Mouse (Mus musculus): ENCODE results near the gene Fancb. TPM values are rescaled to one million over a fixed set of nuclear protein-coding genes. Genes with fewer than 3 reads are reported as not detected.

The Fancb gene
- total and polyA plus RNA-seq, 3 experiments: 9.2 to 12.5 TPM; not detected in 1

- H3K27ac ChIP-seq (ENCODE audit: control insufficient read depth, low read depth, low read length): no peak overlapping the region
- H3K9ac ChIP-seq (ENCODE audit: control insufficient read depth, low read depth, low read length, poor library complexity, severe bottlenecking): no peak overlapping the region
- no peaks in the 10 kb centered on the region for H3K9me3 ChIP-seq (replicated peaks; ENCODE audit: insufficient read depth, low read length)
- no peak overlapping the region for H3K4me3 ChIP-seq (ENCODE audit: control insufficient read depth in 1 of 2, insufficient read depth in 1 of 2, low read depth in 2 of 2, low read length in 2 of 2)
- TF ChIP-seq POLR2AphosphoS2 (IDR thresholded peaks at IDR 0.05; ENCODE audit: low read length) (no peak), MYC (IDR thresholded peaks at IDR 0.05; ENCODE audit: low read depth, low read length) (no peak), RCOR1 (IDR thresholded peaks at IDR 0.05; ENCODE audit: low read depth, low read length) (no peak), USF2 (IDR thresholded peaks at IDR 0.05; ENCODE audit: borderline replicate concordance in 1 of 2, insufficient read depth in 1 of 2, low read depth in 1 of 2, low read length in 2 of 2) (no peak), ZC3H11A (IDR thresholded peaks at IDR 0.05; ENCODE audit: low read depth, low read length) (no peak), CTCF (IDR thresholded peaks at IDR 0.05 in 2 of 3, conservative IDR thresholded peaks at IDR 0.05 in 1 of 3; ENCODE audit: control insufficient read depth in 1 of 3, insufficient read depth in 1 of 3, low read depth in 2 of 3, low read length in 3 of 3, poor library complexity in 1 of 3, severe bottlenecking in 1 of 3) (no peak), TBP (IDR thresholded peaks at IDR 0.05; ENCODE audit: low read depth, low read length) (no peak), SIN3A (IDR thresholded peaks at IDR 0.05; ENCODE audit: low read length) (no peak), EP300 (IDR thresholded peaks at IDR 0.05; ENCODE audit: low read depth in 1 of 2, low read length in 2 of 2) (no peak), CHD2 (IDR thresholded peaks at IDR 0.05; ENCODE audit: low read length) (no peak), MXI1 (IDR thresholded peaks at IDR 0.05; ENCODE audit: low read depth, low read length) (no peak), RAD21 (IDR thresholded peaks at IDR 0.05; ENCODE audit: low read depth, low read length) (no peak), POLR2A (IDR thresholded peaks at IDR 0.05; ENCODE audit: control insufficient read depth in 1 of 2, insufficient read depth in 1 of 2, low read depth in 1 of 2, low read length in 2 of 2, poor library complexity in 1 of 2) (no peak), MAZ (IDR thresholded peaks at IDR 0.05; ENCODE audit: low read depth, low read length) (no peak), TAL1 (IDR thresholded peaks at IDR 0.05; ENCODE audit: low read length) (no peak), USF1 (IDR thresholded peaks at IDR 0.05; ENCODE audit: low read depth, low read length) (no peak)
- no peaks in the 10 kb centered on the region for H3K79me2 ChIP-seq (ENCODE audit: control insufficient read depth, insufficient read depth, low read length, poor library complexity)
- DNase-seq (ENCODE audit: low read depth, low spot score): peak; percentile 13
- H3K36me3 ChIP-seq (ENCODE audit: control insufficient read depth in 1 of 2, insufficient read depth in 2 of 2, low read length in 2 of 2): peaks cover 0 to 2% of the 10 kb centered on the region in 2 experiments; a peak in 3 of 4 replicates
- no peaks in the 10 kb centered on the region; a peak in 1 of 4 replicates for H3K4me1 ChIP-seq (ENCODE audit: control insufficient read depth in 1 of 2, insufficient read depth in 2 of 2, low read length in 2 of 2)
- H3K27me3 ChIP-seq (ENCODE audit: control insufficient read depth in 1 of 2, insufficient read depth in 2 of 2, low read length in 2 of 2): no peaks in the 10 kb centered on the region
Measured at GRCm38 (mm10) chrX:164965750-164966448, 14.5 kb upstream of the Fancb start.

- no peaks in the 10 kb centered on the region for H3K4me1 ChIP-seq (ENCODE audit: control insufficient read depth in 1 of 2, insufficient read depth in 2 of 2, low read length in 2 of 2)
- no peak overlapping the region for H3K9ac ChIP-seq (ENCODE audit: control insufficient read depth, low read depth, low read length, poor library complexity, severe bottlenecking)
- no peaks in the 10 kb centered on the region for H3K36me3 ChIP-seq (ENCODE audit: control insufficient read depth in 1 of 2, insufficient read depth in 2 of 2, low read length in 2 of 2)
- H3K9me3 ChIP-seq (replicated peaks; ENCODE audit: insufficient read depth, low read length): no peaks in the 10 kb centered on the region
- no peaks in the 10 kb centered on the region for H3K27me3 ChIP-seq (ENCODE audit: control insufficient read depth in 1 of 2, insufficient read depth in 2 of 2, low read length in 2 of 2)
- TF ChIP-seq CHD2 (IDR thresholded peaks at IDR 0.05; ENCODE audit: low read length) (no peak), EP300 (IDR thresholded peaks at IDR 0.05; ENCODE audit: low read depth in 1 of 2, low read length in 2 of 2) (no peak), MXI1 (IDR thresholded peaks at IDR 0.05; ENCODE audit: low read depth, low read length) (no peak), KAT2A (conservative IDR thresholded peaks at IDR 0.05; ENCODE audit: low read depth, low read length) (no peak), NRF1 (IDR thresholded peaks at IDR 0.05; ENCODE audit: insufficient read depth, low read depth, low read length, poor library complexity, severe bottlenecking) (no peak), USF2 (IDR thresholded peaks at IDR 0.05; ENCODE audit: borderline replicate concordance in 1 of 2, insufficient read depth in 1 of 2, low read depth in 1 of 2, low read length in 2 of 2) (no peak)
- H3K79me2 ChIP-seq (ENCODE audit: control insufficient read depth, insufficient read depth, low read length, poor library complexity): no peaks in the 10 kb centered on the region
- H3K27ac ChIP-seq (ENCODE audit: control insufficient read depth, low read depth, low read length): no peak overlapping the region
- no peak overlapping the region for H3K4me3 ChIP-seq (ENCODE audit: control insufficient read depth in 1 of 2, insufficient read depth in 1 of 2, low read depth in 2 of 2, low read length in 2 of 2)
- no peak for DNase-seq (ENCODE audit: low read depth, low spot score)
Measured at GRCm38 (mm10) chrX:164971206-164971605, 9.2 kb upstream of the Fancb start.

Measured in MEL (cell line).